Mouse (Mus musculus) embryonic facial prominence, embryonic 12.5 days (tissue): ENCODE results near the gene Atp2b2. TPM values are rescaled to one million over a fixed set of nuclear protein-coding genes. Genes with fewer than 3 reads are reported as not detected.

Experiments used
- ATAC-seq: fragments of 200-750 bp; cut with Nextera tagmentation; 2 replicates; pipeline ENCODE4 v1.8.0; 2017; ENCODE audit not compliant: insufficient number of reproducible peaks, insufficient read depth, low FRiP score, low TSS enrichment
- H3K27ac ChIP-seq: fragments of 300-500 bp; sonication (generic); 2 replicates; pipeline ENCODE4 v1.5.1; 2016; ENCODE audit warnings: mild to moderate bottlenecking
- H3K27me3 ChIP-seq: fragments of 300-500 bp; sonication (generic); 2 replicates; pipeline ENCODE4 v1.6.1; 2016; ENCODE audit warnings: mild to moderate bottlenecking, moderate library complexity
- H3K36me3 ChIP-seq: fragments of 300-500 bp; sonication (generic); 2 replicates; pipeline ENCODE4 v1.6.1; 2016; ENCODE audit warnings: mild to moderate bottlenecking
- H3K4me1 ChIP-seq: fragments of 300-500 bp; sonication (generic); 2 replicates; pipeline ENCODE4 v1.6.1; 2016
- H3K4me2 ChIP-seq: fragments of 300-500 bp; sonication (generic); replicated peaks from 2 replicates; pipeline ENCODE4 v1.6.1; 2016; ENCODE audit warnings: mild to moderate bottlenecking, moderate library complexity
- H3K4me3 ChIP-seq: fragments of 300-500 bp; sonication (generic); 2 replicates; pipeline ENCODE4 v1.5.1; 2016; ENCODE audit warnings: mild to moderate bottlenecking
- H3K9ac ChIP-seq: fragments of 300-500 bp; sonication (generic); 2 replicates; pipeline ENCODE4 v1.6.1; 2016; ENCODE audit warnings: mild to moderate bottlenecking, moderate library complexity
- H3K9me3 ChIP-seq: fragments of 300-500 bp; sonication (generic); 2 replicates; pipeline ENCODE4 v1.6.1; 2016; ENCODE audit warnings: mild to moderate bottlenecking, moderate library complexity
- WGBS: fragments of 180-500 bp; shearing (Covaris S2); methylation state at CpG from one replicate; pipeline ENCODE4 v1.1.7; 2016; 5-methylcytosine and 5-hydroxymethylcytosine counted together
- polyA plus RNA-seq: library from polyadenylated mRNA; unstranded; fragments of >200 nt; fragmentation: Nextera tagmentation; extraction: Ambion mirVana; gene quantifications from 2 replicates; pipeline ENCODE4 v1.2.1, GENCODE M21; 2016

The Atp2b2 gene
- polyA plus RNA-seq, 1 experiment from 2014 or later, result 1.9 TPM

DNA sequence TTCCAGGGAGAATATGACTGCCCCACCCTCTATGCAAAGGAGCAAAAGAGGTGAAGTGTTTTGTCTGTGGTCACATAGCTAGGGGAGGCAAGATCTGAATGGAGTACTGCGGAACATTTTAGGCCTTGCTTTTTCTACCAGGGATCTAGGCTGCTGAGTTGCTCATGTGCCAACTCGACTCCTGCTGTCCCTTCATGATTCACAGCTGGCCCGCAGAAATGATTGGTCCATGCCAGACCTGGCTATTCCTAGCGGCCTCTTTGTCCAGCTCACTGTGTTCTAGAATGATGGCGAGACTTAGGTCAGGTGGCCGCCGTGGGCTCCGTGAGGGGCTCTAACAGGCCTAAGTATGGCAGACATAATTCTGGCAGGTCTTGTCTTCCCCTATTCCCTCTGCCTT lies 103.0 kb downstream of the Atp2b2 start:
- no peaks in the 10 kb centered on the region for H3K4me1 ChIP-seq
- no peaks in the 10 kb centered on the region for H3K9me3 ChIP-seq
- H3K36me3 ChIP-seq, result no peaks in the 10 kb centered on the region
- no peaks in the 10 kb centered on the region for H3K27me3 ChIP-seq
- WGBS, result 87% methylated on average over 8 of the region's 8 CpGs
- H3K4me2 ChIP-seq, result no peak overlapping the region
- H3K4me3 ChIP-seq, result no peak overlapping the region
- H3K9ac ChIP-seq, result no peak overlapping the region
- no peak overlapping the region for H3K27ac ChIP-seq
- ATAC-seq, result no peak

DNA sequence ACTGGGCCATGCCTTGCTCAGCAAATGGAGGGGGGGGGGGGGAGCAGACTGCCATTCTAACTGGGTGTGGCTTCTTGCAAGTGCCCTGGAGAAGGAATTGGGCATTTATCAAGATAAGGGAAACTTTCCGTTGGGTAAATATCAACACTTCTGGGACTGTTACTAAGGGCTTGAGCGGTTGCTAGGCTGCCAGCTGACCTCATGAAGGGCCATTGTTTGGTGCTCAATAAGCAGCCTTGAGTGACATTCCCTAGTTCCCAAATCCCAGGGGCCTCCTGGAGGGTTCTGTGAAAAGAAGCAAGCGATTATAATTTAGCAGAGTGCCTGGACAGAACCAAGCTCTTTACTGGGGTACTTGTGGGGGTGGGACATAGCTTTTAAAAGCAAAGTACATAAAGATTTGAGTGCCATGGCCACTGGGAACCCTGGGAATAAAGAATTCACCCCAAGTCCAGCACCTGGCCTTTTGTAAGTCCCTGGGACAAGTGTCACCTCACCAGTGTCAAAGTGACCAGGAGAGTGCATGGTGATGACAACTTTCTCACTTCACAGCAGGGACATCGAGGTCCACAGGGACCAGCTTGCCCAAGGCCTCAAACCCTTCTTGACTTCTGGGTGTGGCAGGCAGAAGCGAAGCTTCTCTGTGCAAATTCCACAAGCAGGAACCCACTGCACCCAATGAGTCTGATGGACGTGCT lies 105.5 kb downstream of the Atp2b2 start:
- no peak for ATAC-seq
- Histone ChIP-seq H3K9me3 (no peaks in the 10 kb centered on the region), H3K4me3 (no peak overlapping the region), H3K27me3 (no peaks in the 10 kb centered on the region), H3K4me1 (no peaks in the 10 kb centered on the region), H3K27ac (no peak overlapping the region), H3K36me3 (no peaks in the 10 kb centered on the region), H3K4me2 (no peak overlapping the region), H3K9ac (no peak overlapping the region)
- WGBS, result 36% methylated on average over 6 of the region's 6 CpGs

DNA sequence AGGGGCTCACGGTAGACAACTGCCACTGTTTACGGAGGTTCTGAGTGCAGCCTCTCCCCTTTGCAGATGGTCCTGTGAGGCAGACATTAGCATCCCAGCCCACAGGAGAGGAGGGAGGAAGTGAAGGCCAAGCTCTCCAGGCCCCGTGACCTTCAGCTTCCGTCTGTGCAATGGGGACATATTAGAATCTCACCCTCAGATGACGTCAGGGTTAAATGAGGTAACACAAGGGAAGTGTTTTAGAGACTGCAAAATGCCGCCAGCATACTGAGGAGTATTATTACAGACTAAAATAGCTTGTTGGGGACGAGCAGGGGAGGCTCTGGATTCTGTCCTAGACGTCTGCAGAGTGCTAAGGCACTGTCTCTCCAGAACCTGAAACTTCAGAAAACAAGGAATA lies 106.3 kb downstream of the Atp2b2 start:
- Histone ChIP-seq H3K4me1 (no peaks in the 10 kb centered on the region), H3K4me2 (no peak overlapping the region), H3K9me3 (no peaks in the 10 kb centered on the region), H3K27me3 (no peaks in the 10 kb centered on the region), H3K4me3 (no peak overlapping the region), H3K27ac (no peak overlapping the region), H3K9ac (no peak overlapping the region), H3K36me3 (no peaks in the 10 kb centered on the region)
- 50% methylated on average over 8 of the region's 8 CpGs for WGBS
- ATAC-seq, result no peak

DNA sequence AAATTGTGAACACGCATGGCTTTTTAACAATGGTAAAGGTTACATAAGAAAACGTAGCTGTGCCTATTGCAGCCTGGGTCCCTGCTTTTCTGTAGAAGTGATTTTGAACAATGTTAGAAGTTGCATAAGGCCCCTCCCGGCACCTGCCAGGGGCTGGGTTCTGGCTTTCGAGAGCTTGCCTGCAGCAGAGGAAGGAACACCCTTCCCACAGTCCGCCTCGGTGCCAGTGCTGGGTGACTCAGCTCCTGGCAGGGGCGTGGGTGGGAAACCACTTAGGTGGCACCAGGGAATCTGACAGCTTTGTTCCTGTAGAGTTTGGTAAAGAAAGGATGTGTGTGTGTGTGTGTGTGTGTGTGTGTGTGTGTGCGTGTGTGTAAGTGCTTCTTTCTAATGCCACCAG lies 107.7 kb downstream of the Atp2b2 start:
- WGBS, result 82% methylated on average over 8 of the region's 8 CpGs
- no peaks in the 10 kb centered on the region for H3K9me3 ChIP-seq
- no peaks in the 10 kb centered on the region for H3K36me3 ChIP-seq
- no peak overlapping the region for H3K9ac ChIP-seq
- no peak overlapping the region for H3K27ac ChIP-seq
- no peak for ATAC-seq
- H3K4me3 ChIP-seq, result no peak overlapping the region
- H3K4me2 ChIP-seq, result no peak overlapping the region
- no peaks in the 10 kb centered on the region for H3K4me1 ChIP-seq
- no peaks in the 10 kb centered on the region for H3K27me3 ChIP-seq

DNA sequence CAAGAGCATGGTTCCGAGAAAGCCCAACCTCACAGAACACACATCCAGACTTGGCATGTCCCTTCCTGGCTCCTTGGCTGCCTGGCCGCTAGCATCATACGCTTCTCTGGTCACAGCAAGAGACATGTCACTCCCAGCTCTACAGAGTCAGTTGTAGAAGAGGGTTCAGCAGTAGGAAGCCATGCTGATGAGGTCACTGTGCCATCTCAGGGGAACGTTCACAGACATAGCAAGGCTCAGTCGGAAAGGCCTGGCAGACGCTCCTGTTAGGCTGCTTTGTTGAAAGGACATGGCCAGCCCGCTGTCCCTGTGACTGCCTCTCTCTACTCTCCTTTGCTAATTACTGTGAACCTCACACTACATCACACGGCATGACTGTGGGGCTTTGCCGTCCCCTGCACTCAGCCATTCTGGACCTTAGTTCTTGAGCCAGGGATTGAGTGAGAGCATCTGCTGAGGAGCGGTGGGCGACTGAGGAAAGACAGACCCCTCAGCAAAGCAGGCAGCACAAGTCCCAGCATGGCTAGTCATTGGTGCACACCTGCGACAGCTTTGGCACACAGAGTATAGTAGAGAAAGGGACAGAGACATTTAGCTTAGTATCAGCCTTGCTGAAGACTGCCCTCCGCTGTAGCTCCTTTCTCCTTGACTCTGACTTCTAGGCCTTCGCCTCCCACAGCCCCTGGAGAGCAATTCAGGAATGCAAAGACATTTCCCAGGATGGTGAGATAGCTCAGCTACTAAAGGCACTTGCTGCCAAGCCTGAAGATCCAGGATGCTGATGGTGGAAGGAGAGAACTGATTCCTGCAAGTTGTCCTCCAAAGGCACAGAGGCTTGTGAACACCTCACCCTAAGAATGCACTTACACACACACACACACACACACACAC lies 108.9 kb downstream of the Atp2b2 start:
- no peak overlapping the region for H3K4me3 ChIP-seq
- no peaks in the 10 kb centered on the region for H3K9me3 ChIP-seq
- no peak overlapping the region for H3K4me2 ChIP-seq
- H3K27me3 ChIP-seq, result no peaks in the 10 kb centered on the region
- no peak overlapping the region for H3K9ac ChIP-seq
- ATAC-seq, result no peak
- H3K27ac ChIP-seq, result no peak overlapping the region
- no peaks in the 10 kb centered on the region for H3K36me3 ChIP-seq
- no peaks in the 10 kb centered on the region for H3K4me1 ChIP-seq
- WGBS, result 65% methylated on average over 14 of the region's 14 CpGs

DNA sequence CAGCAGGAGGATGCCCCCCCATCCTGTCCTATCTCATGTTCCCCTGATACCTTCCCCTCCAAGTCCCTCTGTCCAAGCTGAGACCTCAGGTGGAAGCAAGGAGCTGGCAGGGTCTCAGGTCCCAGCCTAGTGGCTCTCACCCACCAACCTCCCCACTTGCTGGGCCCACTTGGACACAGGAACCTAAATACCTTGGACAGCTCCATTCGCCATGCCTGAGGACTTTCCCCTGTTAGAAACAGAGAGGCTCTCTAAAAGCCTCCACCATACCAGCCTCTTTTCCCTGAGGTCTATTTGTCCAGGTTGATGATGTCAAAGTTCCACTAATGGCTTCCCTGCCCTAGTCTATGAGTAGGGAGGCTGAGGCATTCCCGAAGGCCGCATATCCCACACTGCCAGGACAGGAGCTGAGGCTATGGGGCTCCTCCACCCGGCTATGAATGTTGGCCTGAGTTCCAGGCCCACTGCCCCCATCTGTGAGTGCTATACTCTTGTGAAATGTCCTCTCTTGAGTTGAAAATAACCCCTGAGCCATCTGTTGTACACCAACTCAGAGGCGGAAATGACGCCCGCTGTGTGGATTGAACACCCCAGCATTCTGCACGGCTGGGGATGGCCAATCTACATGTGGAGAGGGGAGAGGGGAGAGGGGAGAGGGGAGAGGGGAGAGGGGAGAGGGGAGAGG lies 113.1 kb downstream of the Atp2b2 start:
- Histone ChIP-seq H3K9me3 (no peaks in the 10 kb centered on the region), H3K4me1 (no peaks in the 10 kb centered on the region), H3K27me3 (no peaks in the 10 kb centered on the region), H3K27ac (no peak overlapping the region), H3K9ac (no peak overlapping the region), H3K36me3 (no peaks in the 10 kb centered on the region), H3K4me2 (no peak overlapping the region), H3K4me3 (no peak overlapping the region)
- WGBS, result 79% methylated on average over 7 of the region's 8 CpGs
- ATAC-seq, result no peak

DNA sequence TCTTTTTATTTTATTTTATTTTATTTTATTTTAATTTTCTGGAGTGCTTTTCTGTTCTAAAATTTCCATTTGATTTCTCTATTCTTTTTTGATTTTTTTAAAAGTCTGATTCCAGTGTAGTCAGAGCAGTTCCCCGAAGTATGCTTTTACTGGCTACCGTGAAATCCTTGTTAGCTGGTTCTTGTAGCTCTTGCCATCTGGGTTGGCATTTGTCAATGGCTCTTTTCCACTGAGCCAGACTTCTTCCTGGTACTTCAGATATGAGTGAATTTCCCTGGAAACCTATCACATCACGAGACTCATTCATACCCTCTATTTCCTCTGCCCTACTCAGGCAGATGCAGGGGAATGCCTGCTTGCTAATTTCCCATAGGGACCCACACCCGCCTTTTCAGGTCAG lies 119.2 kb downstream of the Atp2b2 start:
- Histone ChIP-seq H3K4me3 (no peak overlapping the region), H3K4me2 (no peak overlapping the region), H3K27ac (no peak overlapping the region), H3K4me1 (no peaks in the 10 kb centered on the region), H3K36me3 (no peaks in the 10 kb centered on the region), H3K27me3 (no peaks in the 10 kb centered on the region), H3K9ac (no peak overlapping the region), H3K9me3 (no peaks in the 10 kb centered on the region)
- WGBS, result 79% methylated on average over 4 of the region's 4 CpGs
- ATAC-seq, result no peak

DNA sequence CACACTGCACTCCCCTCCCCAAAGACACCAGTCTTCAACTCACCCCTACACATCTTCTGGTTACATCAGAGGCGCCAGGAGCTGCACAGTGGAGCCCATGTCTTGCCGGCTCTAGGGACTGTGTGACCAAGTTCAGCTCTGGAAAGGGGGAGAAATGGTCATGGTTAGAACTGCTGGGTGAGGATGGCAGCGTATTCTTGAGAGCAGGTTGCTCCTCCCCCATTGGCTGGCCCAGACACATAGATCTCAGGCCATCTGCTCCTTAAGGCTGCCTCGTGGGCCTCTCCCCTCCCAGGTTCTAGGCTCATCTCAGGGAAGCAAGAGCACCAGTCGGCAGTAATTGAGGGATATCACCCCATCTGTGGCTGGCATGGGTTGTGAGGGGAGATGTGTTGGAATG lies 121.9 kb downstream of the Atp2b2 start:
- no peaks in the 10 kb centered on the region for H3K36me3 ChIP-seq
- no peak overlapping the region for H3K27ac ChIP-seq
- no peaks in the 10 kb centered on the region for H3K27me3 ChIP-seq
- no peak overlapping the region for H3K4me3 ChIP-seq
- H3K4me1 ChIP-seq, result no peaks in the 10 kb centered on the region
- H3K9ac ChIP-seq, result no peak overlapping the region
- no peak for ATAC-seq
- no peak overlapping the region for H3K4me2 ChIP-seq
- 69% methylated on average over 5 of the region's 5 CpGs for WGBS
- H3K9me3 ChIP-seq, result no peaks in the 10 kb centered on the region

DNA sequence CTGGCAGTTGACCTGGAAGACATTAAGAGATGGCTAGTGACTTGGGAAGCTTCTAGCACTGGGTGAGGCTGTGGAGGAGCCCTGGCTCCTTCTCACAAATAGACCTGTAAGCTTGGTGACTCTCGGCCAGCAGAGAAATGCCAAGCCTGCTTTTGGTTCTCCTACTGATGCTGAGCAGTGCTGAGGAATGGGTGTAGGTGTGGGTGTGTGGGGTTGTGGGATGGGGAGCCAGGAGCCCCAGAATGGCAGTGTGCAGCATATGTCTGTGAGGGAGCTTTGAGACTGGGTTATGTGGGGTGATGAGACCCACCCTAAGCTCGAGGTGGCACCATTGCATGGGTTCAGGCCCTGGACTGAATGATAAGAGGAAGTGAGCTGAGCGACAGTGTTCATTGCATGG lies 129.7 kb downstream of the Atp2b2 start:
- Histone ChIP-seq H3K9me3 (no peaks in the 10 kb centered on the region), H3K4me1 (no peaks in the 10 kb centered on the region), H3K9ac (no peak overlapping the region), H3K36me3 (no peaks in the 10 kb centered on the region), H3K4me3 (no peak overlapping the region), H3K4me2 (no peak overlapping the region), H3K27ac (no peak overlapping the region), H3K27me3 (no peaks in the 10 kb centered on the region)
- no peak for ATAC-seq
- 70% methylated on average over 3 of the region's 3 CpGs for WGBS

DNA sequence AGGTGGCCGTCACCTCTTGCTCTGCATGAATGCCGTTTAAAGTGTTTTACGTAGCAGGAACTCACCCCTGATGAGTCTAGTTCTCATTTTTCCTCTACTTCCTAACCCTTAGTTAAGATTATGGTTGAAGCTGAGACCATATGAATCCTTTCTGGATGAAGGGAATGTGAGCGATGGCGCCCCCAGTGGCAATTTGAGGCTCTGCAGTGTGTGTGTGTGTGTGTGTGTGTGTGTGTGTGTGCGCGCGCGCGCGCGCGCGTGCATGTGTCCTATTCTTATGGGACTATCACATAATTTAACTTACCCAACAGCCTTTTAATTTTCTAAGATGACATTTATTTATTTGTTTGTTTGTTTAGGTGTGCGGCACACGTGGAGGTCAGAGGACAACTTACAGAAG lies 131.3 kb downstream of the Atp2b2 start:
- Histone ChIP-seq H3K9ac (no peak overlapping the region), H3K4me2 (no peak overlapping the region), H3K4me3 (no peak overlapping the region), H3K36me3 (no peaks in the 10 kb centered on the region), H3K9me3 (no peaks in the 10 kb centered on the region), H3K4me1 (no peaks in the 10 kb centered on the region), H3K27me3 (no peaks in the 10 kb centered on the region), H3K27ac (no peak overlapping the region)
- WGBS, result 78% methylated on average over 16 of the region's 16 CpGs
- ATAC-seq, result no peak

DNA sequence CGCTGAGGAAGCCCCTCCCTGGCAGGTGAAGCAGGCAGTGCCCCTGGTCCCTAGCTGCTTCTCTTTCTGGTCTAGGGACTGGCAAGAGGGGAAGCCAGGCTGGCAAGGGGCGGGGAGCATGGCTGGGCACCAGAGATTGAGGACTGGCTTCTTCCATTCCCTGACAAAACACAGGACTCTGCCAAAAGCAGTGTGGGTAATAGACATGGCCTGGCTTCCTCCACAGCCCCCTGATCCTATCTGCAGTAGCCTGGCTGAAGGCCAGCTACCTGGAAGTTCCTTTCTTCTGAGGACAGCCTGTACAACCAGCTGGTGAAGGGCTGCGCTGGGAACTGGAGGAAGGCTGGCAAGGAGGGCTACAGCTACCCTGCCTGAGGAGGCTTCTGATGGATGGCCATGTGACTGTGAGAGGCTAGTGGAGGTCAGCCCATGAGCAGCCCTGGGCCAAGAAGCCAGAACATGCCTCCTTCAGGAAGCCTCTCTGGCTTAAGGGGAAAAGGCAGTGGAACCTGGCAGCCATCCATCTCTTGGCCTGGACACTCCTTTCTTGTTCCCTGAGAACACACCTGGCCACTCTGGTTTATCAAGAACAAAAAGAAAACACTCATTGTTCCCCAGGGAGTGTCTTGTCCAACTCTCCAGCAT lies 131.9 kb downstream of the Atp2b2 start:
- H3K27ac ChIP-seq, result no peak overlapping the region
- H3K9me3 ChIP-seq, result no peaks in the 10 kb centered on the region
- H3K4me2 ChIP-seq, result no peak overlapping the region
- WGBS, result 84% methylated on average over 3 of the region's 3 CpGs
- H3K27me3 ChIP-seq, result no peaks in the 10 kb centered on the region
- no peaks in the 10 kb centered on the region for H3K36me3 ChIP-seq
- no peak for ATAC-seq
- H3K9ac ChIP-seq, result no peak overlapping the region
- no peaks in the 10 kb centered on the region for H3K4me1 ChIP-seq
- H3K4me3 ChIP-seq, result no peak overlapping the region
